Mouse (Mus musculus) olfactory bulb, adult 2 months (tissue): ENCODE measurements around the gene Pou1f1. TPM values are rescaled to one million over a fixed set of nuclear protein-coding genes. Genes with fewer than 3 reads are reported as not detected.

ENCODE experiments used
- H3K27ac ChIP-seq: fragments of 200-500 bp; 2 replicates; pipeline ENCODE4 v1.5.1; 2012; ENCODE audit warnings: low read depth, low read length; ENCODE audit not compliant: insufficient read depth
- H3K4me1 ChIP-seq: fragments of 200-500 bp; 2 replicates; pipeline ENCODE4 v1.6.1; 2012; ENCODE audit warnings: low read length; ENCODE audit not compliant: control insufficient read depth, insufficient read depth
- H3K4me3 ChIP-seq: fragments of 200-500 bp; 2 replicates; pipeline ENCODE4 v1.5.1; 2012; ENCODE audit warnings: mild to moderate bottlenecking, low read depth, low read length, moderate library complexity; ENCODE audit not compliant: insufficient read depth
- CTCF ChIP-seq: fragments of 200-500 bp; IDR thresholded peaks from 2 replicates; pipeline ENCODE4 v1.5.1; 2012; ENCODE audit warnings: low read depth, mild to moderate bottlenecking, low read length, moderate library complexity; ENCODE audit not compliant: insufficient read depth
- POLR2A ChIP-seq: fragments of 200-500 bp; IDR thresholded peaks from 2 replicates; pipeline ENCODE4 v1.6.1; 2012; ENCODE audit warnings: mild to moderate bottlenecking, low read depth, low read length, moderate library complexity; ENCODE audit not compliant: insufficient read depth
- WGBS: fragments of 180-500 bp; shearing (Covaris S2); methylation state at CpG from one replicate; pipeline ENCODE4 v1.1.7; 2018; 5-methylcytosine and 5-hydroxymethylcytosine counted together
- polyA plus RNA-seq: library from polyadenylated mRNA; stranded (reverse); fragments of >200 nt; gene quantifications from 2 replicates; pipeline ENCODE4 v1.2.4, GENCODE M21; 2012; ENCODE audit warnings: low replicate concordance; ENCODE audit not compliant: missing spikeins, insufficient read depth, insufficient read length

Gene Pou1f1
- polyA plus RNA-seq, 1 experiment = not detected

GRCm38 (mm10) chr16:65561963-65562863 lies 41.9 kb downstream of the Pou1f1 start, which contains the start of gene Chmp2b:
Chmp2b (minus strand) TSS chr16:65562726.
- TF ChIP-seq CTCF = no peak
- peak; percentile 70 for TF ChIP-seq POLR2A
- peak within 1 kb of the TSS; percentile 56 for H3K27ac ChIP-seq
- no peaks in the 10 kb centered on the region for H3K4me1 ChIP-seq
- under 1% methylated on average over 69 of the region's 69 CpGs for WGBS
- peak within 1 kb of the TSS; percentile 56 for H3K4me3 ChIP-seq

DNA sequence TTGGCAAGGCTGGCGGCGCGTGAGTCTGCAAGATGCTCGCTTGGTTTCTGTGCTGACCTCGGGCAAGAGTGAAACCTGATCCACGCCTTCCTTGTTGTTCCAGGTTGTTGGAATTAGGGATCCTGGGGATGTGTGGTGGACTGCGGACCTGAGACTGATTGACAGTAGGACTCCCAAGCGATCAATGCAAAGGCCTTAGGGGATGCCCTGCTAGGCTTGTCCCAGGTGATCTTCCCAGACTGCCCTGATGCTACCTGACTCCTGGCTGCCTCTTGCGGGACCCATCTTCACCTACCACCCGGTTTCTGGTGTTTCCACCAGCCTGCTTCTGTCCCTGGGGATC lies 42.5 kb downstream of the Pou1f1 start:
- TF ChIP-seq POLR2A (no peak), CTCF (no peak)
- Histone ChIP-seq H3K4me1 (no peaks in the 10 kb centered on the region), H3K27ac (peak overlapping the region; percentile 52), H3K4me3 (peak overlapping the region; percentile 56)
- WGBS = 1% methylated on average over 10 of the region's 10 CpGs

DNA sequence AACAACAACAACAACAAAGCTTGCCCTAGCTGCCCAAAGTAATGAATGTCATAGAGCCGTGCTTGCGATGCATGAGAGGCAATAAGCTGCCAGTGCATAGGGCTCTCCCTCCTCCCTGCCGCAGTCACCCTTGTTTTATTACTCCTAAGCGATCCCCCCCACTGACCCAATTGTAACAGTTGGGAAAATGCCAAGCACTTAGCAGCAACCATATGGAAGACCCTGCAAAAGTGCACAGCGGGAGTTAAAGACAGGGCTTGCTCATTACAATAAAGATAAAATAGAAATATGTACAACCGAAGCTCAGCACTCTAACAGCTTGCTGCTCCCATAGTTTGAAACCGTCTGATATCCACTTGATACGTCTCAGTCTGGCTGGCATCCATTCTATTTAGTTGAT lies 44.0 kb downstream of the Pou1f1 start:
- no peaks in the 10 kb centered on the region for H3K4me1 ChIP-seq
- H3K27ac ChIP-seq = no peak overlapping the region
- TF ChIP-seq CTCF = no peak
- no peak for TF ChIP-seq POLR2A
- whole genome bisulfite sequencing = 73% methylated on average over 8 of the region's 8 CpGs
- no peak overlapping the region for H3K4me3 ChIP-seq

- WGBS = 95% methylated on average over 1 of the region's 1 CpGs
- H3K4me3 ChIP-seq = no peak overlapping the region
- H3K4me1 ChIP-seq = no peaks in the 10 kb centered on the region
- no peak for TF ChIP-seq POLR2A
- TF ChIP-seq CTCF = no peak
- no peak overlapping the region for H3K27ac ChIP-seq
These were observed 44.6 kb downstream of the Pou1f1 start for GRCm38 (mm10) chr16:65564951-65565350.

DNA sequence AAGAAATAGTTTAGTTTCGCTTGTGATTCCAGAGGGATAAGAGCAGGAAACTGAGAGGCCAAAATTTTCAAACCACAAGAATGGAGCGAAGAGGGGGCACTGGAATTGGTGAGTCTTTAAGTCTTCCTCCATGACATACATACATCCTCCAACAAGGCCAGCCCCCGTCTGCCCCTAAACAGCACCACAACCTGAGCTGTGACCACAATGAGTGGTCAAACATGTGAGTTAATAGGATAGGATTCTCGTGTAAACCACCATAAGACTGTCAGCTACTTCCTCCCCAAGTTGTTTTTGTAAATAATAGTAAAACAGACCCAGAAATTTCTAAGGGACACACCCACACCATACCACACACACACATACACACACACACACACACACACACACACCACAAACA lies 48.5 kb downstream of the Pou1f1 start:
- H3K27ac ChIP-seq = no peak overlapping the region
- TF ChIP-seq CTCF = no peak
- TF ChIP-seq POLR2A = no peak
- no peaks in the 10 kb centered on the region for H3K4me1 ChIP-seq
- no peak overlapping the region for H3K4me3 ChIP-seq
- WGBS = 89% methylated on average over 4 of the region's 4 CpGs

- TF ChIP-seq CTCF = no peak
- Histone ChIP-seq H3K27ac (no peak overlapping the region), H3K4me1 (no peaks in the 10 kb centered on the region), H3K4me3 (no peak overlapping the region)
- 36% methylated on average over 6 of the region's 6 CpGs for WGBS
These were observed 57.2 kb downstream of the Pou1f1 start for GRCm38 (mm10) chr16:65577298-65578029.

Other genes starting within 250 kb of the Pou1f1 start
- not detected in 2 replicates for gene Chmp2b, start 42.2 kb downstream of the Pou1f1 start, polyA plus RNA-seq